Mouse (Mus musculus): ENCODE results near the gene Phactr2. TPM values are rescaled to one million over a fixed set of nuclear protein-coding genes. Genes with fewer than 3 reads are reported as not detected.

Gene Phactr2
- total and polyA plus RNA-seq, 3 experiments, result not detected

- Histone ChIP-seq H3K9ac (ENCODE audit: control insufficient read depth, low read depth, low read length, poor library complexity, severe bottlenecking) (no peak overlapping the region), H3K9me3 (replicated peaks; ENCODE audit: insufficient read depth, low read length) (no peaks in the 10 kb centered on the region), H3K27ac (ENCODE audit: control insufficient read depth, low read depth, low read length) (no peak overlapping the region), H3K27me3 (ENCODE audit: control insufficient read depth in 1 of 2, insufficient read depth in 2 of 2, low read length in 2 of 2) (peaks cover 0 to 2% of the 10 kb centered on the region in 2 experiments; a peak in 2 of 4 replicates), H3K36me3 (ENCODE audit: control insufficient read depth in 1 of 2, insufficient read depth in 2 of 2, low read length in 2 of 2) (no peaks in the 10 kb centered on the region), H3K4me1 (ENCODE audit: control insufficient read depth in 1 of 2, insufficient read depth in 2 of 2, low read length in 2 of 2) (no peaks in the 10 kb centered on the region), H3K79me2 (ENCODE audit: control insufficient read depth, insufficient read depth, low read length, poor library complexity) (no peaks in the 10 kb centered on the region), H3K4me3 (ENCODE audit: control insufficient read depth in 1 of 2, insufficient read depth in 1 of 2, low read depth in 2 of 2, low read length in 2 of 2) (no peak overlapping the region)
- TF ChIP-seq SMC3 (IDR thresholded peaks at IDR 0.05; ENCODE audit: low read depth, low read length) (no peak), USF1 (IDR thresholded peaks at IDR 0.05; ENCODE audit: low read depth, low read length) (no peak), POLR2A (IDR thresholded peaks at IDR 0.05; ENCODE audit: control insufficient read depth in 1 of 2, insufficient read depth in 1 of 2, low read depth in 1 of 2, low read length in 2 of 2, poor library complexity in 1 of 2) (no peak), NRF1 (IDR thresholded peaks at IDR 0.05; ENCODE audit: insufficient read depth, low read depth, low read length, poor library complexity, severe bottlenecking) (no peak), RAD21 (IDR thresholded peaks at IDR 0.05; ENCODE audit: low read depth, low read length) (no peak), MXI1 (IDR thresholded peaks at IDR 0.05; ENCODE audit: low read depth, low read length) (no peak), CHD1 (IDR thresholded peaks at IDR 0.05; ENCODE audit: low read depth, low read length) (no peak), POLR2AphosphoS5 (IDR thresholded peaks at IDR 0.05; ENCODE audit: borderline replicate concordance, low read depth, low read length) (no peak), MAZ (IDR thresholded peaks at IDR 0.05; ENCODE audit: low read depth, low read length) (no peak), NELFE (IDR thresholded peaks at IDR 0.05; ENCODE audit: low read depth, low read length) (no peak), ZKSCAN1 (IDR thresholded peaks at IDR 0.05; ENCODE audit: low read depth, low read length) (no peak)
- no peak for DNase-seq (ENCODE audit: low read depth, low spot score)
Observed at GRCm38 (mm10) chr10:13212326-13212725, 261.9 kb downstream of the Phactr2 start.

GRCm38 (mm10) chr10:13209930-13210637 is 264.1 kb downstream of the Phactr2 start:
- Histone ChIP-seq H3K9me3 (replicated peaks; ENCODE audit: insufficient read depth, low read length) (no peaks in the 10 kb centered on the region), H3K36me3 (ENCODE audit: control insufficient read depth in 1 of 2, insufficient read depth in 2 of 2, low read length in 2 of 2) (no peaks in the 10 kb centered on the region), H3K9ac (ENCODE audit: control insufficient read depth, low read depth, low read length, poor library complexity, severe bottlenecking) (no peak overlapping the region), H3K4me3 (ENCODE audit: control insufficient read depth in 1 of 2, insufficient read depth in 1 of 2, low read depth in 2 of 2, low read length in 2 of 2) (no peak overlapping the region), H3K4me1 (ENCODE audit: control insufficient read depth in 1 of 2, insufficient read depth in 2 of 2, low read length in 2 of 2) (no peaks in the 10 kb centered on the region), H3K27ac (ENCODE audit: control insufficient read depth, low read depth, low read length) (no peak overlapping the region), H3K79me2 (ENCODE audit: control insufficient read depth, insufficient read depth, low read length, poor library complexity) (no peaks in the 10 kb centered on the region), H3K27me3 (ENCODE audit: control insufficient read depth in 1 of 2, insufficient read depth in 2 of 2, low read length in 2 of 2) (peaks cover 0 to 2% of the 10 kb centered on the region in 2 experiments; a peak in 2 of 4 replicates)
- TF ChIP-seq RCOR1 (IDR thresholded peaks at IDR 0.05; ENCODE audit: low read depth, low read length) (no peak), POLR2AphosphoS2 (IDR thresholded peaks at IDR 0.05; ENCODE audit: low read length) (no peak), ZKSCAN1 (IDR thresholded peaks at IDR 0.05; ENCODE audit: low read depth, low read length) (no peak), MAZ (IDR thresholded peaks at IDR 0.05; ENCODE audit: low read depth, low read length) (no peak), MXI1 (IDR thresholded peaks at IDR 0.05; ENCODE audit: low read depth, low read length) (no peak), HCFC1 (IDR thresholded peaks at IDR 0.05; ENCODE audit: low read depth, low read length) (no peak), SIN3A (IDR thresholded peaks at IDR 0.05; ENCODE audit: low read length) (no peak), SMC3 (IDR thresholded peaks at IDR 0.05; ENCODE audit: low read depth, low read length) (no peak), MAFK (IDR thresholded peaks at IDR 0.05; ENCODE audit: borderline replicate concordance, low read depth, low read length) (no peak)
- no peak for DNase-seq (ENCODE audit: low read depth, low spot score)
